Mouse (Mus musculus): ENCODE data around the gene Nfkbil1. TPM values are rescaled to one million over a fixed set of nuclear protein-coding genes. Genes with fewer than 3 reads are reported as not detected.
A peak's percentile ranks its signal among the peaks of the same experiment; 100 is the strongest.
"Not testable (repeated sequence)": the region's sequence is repeated elsewhere in the genome, so short reads cannot be mapped to it uniquely, and the experiment has no call there.

The Nfkbil1 gene
- polyA plus RNA-seq, 1 experiment from 2014 or later: 16.8 TPM

DNA sequence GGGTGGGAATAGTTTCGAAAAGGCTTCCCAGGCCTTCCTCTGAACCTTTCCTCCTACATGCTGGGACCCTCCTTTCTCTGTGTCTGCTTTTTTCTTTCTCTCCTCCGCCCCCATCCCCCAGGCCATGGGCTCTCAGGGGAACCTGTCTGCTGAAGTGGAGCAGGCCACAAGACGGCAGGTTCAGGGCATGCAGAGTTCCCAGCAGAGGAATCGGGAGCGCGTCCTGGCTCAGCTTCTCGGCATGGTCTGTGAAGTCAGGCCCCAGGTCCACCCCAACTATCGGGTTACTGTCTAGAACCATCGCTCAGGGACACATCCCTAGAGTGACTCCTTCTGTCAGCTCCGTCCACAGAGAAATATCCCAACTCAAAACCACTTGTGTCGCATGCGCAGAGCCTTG lies 1.9 kb upstream of the Nfkbil1 start:
- DNase-seq (ENCODE audit: low spot score): no peak

- DNase-seq (ENCODE audit: low spot score): no peak
Measured at GRCm38 (mm10) chr17:35236996-35237395, 1.4 kb upstream of the Nfkbil1 start.

- DNase-seq (ENCODE audit: low spot score): peak; percentile 95
Measured at GRCm38 (mm10) chr17:35236390-35236746, 776 bp upstream of the Nfkbil1 start.

GRCm38 (mm10) chr17:35234903-35235302 lies 689 bp downstream of the Nfkbil1 start:
- DNase-seq (ENCODE audit: low spot score): peak; percentile 42

- not testable (repeated sequence) for DNase-seq (ENCODE audit: low spot score)
Measured at GRCm38 (mm10) chr17:35234090-35234489, 1.5 kb downstream of the Nfkbil1 start.

GRCm38 (mm10) chr17:35233114-35233980 lies 2.2 kb downstream of the Nfkbil1 start, which contains the start of gene Atp6v1g2:
TSS of gene Atp6v1g2 (plus strand) at chr17:35233660.
- no peak for DNase-seq (ENCODE audit: low spot score)

GRCm38 (mm10) chr17:35232659-35233058 lies 2.9 kb downstream of the Nfkbil1 start:
- peak; percentile 72 for DNase-seq (ENCODE audit: low spot score)

GRCm38 (mm10) chr17:35232043-35232442 lies 3.5 kb downstream of the Nfkbil1 start:
- DNase-seq (ENCODE audit: low spot score): peak; percentile 79

- DNase-seq (ENCODE audit: low spot score): no peak
Measured at GRCm38 (mm10) chr17:35231022-35231421, 4.6 kb downstream of the Nfkbil1 start.

DNA sequence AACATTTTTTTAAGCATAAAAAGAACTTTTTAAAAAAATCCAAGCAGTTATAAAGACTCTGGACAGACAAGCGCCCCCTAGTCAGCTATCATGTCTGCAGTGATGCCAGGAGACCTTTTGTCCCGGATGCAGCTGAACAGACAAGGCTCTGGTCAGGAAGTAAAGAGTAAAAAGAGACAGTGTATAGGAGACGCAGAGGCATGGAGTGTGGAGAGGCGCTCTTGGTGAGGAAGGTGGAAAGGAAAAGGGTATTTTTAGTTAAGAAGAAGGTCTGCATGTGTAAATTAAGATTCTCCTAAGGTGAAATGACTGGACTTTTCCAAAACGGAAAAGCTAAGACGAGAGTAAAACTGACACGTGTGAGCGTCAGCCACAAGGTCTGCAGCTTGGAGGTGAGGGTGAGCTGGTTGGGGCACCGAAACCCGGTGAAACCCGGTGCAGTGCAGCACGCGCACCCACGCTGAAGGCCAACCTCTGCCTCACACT lies 9.0 kb downstream of the Nfkbil1 start:
- DNase-seq (ENCODE audit: low spot score): no peak

DNA sequence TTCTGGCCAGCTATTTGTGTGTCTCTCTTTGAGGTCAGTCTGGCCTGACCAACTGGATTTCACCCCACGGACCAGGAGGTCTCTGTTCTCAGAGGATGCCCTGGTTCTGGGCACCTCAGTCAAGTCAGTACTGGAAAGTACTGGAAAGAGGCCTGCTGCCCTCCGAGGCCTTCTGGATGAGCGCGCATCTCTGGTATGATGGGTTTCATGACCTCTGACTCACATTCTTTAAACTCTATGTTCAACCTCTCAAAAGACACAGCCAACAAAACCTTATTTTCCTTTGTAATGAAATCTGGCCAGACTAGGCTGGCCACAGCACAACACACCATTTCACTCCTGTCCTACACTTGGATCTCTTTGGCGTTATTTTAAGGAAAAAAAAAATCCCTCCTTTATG lies 10.1 kb downstream of the Nfkbil1 start:
- DNase-seq (ENCODE audit: low spot score): no peak

DNA sequence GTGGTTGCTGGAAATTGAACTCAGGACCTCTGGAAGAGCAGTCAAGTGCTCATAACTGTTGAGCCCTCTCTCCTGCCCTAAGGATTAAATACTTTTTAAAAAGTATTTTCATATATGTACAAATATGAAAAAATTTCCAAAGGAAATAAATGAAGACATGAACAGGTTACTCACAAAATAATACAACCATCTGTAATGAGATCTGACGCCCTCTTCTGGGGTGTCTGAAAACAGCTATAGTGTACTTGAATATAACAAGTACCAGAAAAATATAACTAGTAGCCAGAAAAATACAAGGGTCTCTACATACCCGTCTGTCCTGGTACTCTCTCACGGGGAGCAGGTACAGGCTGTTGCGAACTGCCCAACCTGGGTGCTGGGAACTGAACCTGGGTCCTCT lies 11.0 kb downstream of the Nfkbil1 start:
- no peak for DNase-seq (ENCODE audit: low spot score)

- DNase-seq (ENCODE audit: low spot score): peak; percentile 79
Measured at GRCm38 (mm10) chr17:35222299-35222698, 13.3 kb downstream of the Nfkbil1 start.

DNA sequence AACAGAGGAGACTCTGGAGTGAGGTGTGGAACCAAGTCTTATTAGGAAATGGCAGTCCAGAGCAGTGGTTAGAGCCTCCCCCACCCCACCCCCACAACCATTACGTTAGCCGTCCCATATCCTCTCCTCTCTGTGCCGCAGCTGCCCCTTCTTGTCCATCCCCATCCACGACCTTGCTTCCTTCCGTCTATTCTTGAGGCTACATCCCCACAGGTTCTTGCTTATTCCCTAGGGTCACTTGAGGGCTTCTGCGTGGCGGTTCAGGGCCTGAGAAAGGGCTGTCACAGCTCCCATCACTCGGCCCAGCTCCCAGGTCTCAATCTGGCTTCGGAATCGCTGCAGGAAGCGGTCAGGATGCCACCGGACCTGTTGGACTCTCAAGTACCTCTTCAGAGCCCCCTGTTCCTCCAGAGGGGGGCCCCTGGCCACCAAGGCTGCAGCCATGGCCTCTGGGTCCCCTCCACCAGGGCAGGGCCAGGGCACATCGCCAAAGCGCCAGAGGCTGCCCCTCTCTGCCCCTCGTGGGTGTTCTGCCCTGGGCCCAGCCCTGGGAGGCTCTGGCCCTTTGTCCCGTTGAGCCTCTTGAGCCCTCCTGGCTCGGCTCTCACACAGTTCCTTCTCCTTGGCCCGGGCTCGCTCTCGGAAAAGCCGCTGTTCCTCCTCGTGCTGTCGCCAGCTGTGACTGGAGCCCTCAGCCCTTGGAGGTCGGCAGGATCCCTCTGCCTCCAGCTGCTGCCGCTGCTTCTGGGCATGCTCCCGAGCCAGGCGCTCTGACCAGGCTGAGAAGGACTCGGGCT lies 15.2 kb downstream of the Nfkbil1 start, which contains the start of gene Gm16181:
TSS of gene Gm16181 (plus strand) at position 679 of the 797 bp plus-strand sequence.
- DNase-seq (ENCODE audit: low spot score): no peak

GRCm38 (mm10) chr17:35219601-35220041 lies 16.0 kb downstream of the Nfkbil1 start:
- peak; percentile 77 for DNase-seq (ENCODE audit: low spot score)

DNA sequence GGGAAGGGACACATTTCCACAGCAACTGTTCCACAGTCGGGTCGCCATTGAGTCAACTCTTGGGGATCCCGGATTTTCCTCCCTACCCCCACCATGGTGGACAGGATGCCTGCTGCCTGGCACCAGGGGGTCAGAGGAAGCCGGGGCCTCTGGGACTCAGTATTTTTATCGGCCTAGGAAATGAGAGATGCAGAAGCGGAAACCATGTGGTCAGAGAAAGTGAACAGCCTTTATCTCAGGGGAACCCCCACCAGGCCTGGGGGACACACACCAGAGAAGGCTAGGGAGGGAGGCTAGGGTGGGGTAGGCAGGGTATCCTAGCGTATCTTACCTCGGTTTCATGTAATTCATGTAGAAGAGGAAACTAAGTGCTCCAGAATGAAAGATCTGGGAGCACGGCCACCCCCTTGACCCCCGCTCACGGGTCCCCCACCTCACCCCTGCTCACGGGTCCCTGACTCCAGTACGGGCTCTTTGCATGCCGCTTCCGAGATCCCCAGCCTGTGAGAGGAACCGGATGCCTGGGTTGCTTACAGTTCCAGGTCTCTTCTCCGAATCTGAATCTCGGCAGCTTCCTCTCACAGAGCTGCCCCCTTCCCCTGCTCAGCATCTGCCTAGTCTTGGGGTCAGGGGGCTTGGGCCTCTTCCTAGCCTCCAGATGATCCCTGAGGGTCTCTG lies 16.9 kb downstream of the Nfkbil1 start:
- DNase-seq (ENCODE audit: low spot score): peak; percentile 51

DNA sequence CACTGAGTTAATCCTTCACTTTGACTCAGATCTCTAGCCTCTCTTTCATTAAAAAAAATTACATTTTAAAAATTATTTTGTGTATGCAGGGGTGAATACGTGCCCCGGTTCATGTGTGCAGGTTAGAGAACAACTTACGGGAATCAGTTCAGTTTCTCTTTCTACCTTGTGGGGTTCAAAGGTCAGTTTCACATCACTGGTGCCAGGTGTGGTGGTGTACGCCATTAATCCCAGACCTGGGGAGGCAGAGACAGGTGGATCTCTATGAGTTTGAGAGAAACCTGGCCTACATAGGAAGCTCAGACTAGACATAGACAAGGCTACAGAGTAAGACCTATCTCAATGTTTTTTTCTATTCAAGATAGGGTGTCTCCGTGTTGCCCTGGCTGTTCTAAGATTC lies 22.5 kb downstream of the Nfkbil1 start:
- DNase-seq (ENCODE audit: low spot score): no peak

DNA sequence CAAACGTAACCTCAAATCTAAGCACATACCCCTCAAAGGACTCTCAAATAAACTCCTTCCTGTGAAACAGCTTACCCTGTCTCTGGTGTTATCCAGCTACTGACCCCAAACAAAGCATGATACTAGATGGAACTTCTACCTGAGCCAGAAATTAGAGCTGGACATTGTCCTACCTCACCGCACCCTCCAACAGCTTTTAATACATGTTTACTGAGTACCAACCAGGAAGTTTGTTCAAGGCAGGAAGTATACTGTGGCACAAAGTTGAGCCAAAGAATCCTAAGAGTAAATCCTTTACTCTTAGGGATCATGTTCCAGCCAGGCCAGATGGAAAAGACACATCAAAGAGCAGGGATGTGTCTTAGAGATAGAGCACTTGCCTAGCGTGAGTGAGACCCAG lies 25.0 kb downstream of the Nfkbil1 start:
- no peak for DNase-seq (ENCODE audit: low spot score)

DNA sequence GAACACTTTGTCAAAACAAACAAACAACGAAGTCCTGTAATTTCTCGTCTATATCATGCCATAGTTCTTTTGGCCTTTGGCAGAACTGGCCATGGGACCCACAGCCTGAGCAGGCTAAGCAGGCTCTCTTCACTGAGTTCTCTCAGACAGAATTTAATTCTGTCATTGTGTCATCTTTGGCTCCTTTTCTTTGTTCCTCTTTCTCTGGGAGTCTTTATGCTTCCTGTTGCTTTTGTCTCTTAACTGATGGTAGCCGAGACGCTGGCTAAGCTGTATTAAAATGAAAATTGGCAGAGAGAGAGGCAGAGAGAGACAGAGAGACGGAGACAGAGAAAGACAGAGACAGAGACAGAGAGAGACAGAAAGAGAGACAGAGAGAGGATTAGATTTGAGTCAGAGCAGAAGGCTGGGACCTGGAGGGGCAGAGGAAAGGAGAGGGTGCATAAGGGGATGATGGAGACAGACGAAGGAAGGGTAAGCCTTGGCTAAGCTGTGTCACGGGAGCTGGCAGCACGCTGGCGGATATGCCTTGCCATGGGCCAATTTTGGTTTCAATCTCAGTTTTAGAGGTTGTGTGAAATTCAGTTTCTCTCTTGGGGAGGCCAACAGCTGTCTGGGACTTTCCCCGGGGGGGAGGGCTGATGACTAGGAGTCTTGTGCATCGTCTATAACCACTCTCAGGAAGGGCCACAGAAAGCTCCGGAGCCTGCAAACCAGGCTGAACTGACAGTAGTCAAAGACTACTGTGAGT lies 25.6 kb downstream of the Nfkbil1 start:
- DNase-seq (ENCODE audit: low spot score): no peak

GRCm38 (mm10) chr17:35205380-35205769 lies 30.2 kb downstream of the Nfkbil1 start:
- DNase-seq (ENCODE audit: low spot score): no peak

All from thymus, postnatal 0 days (tissue).